ENCODE assay signal across 8 mouse cellular contexts in genomic region chr1:163995609-163995913, GRCm38 (mm10). TPM values are rescaled to one million over a fixed set of nuclear protein-coding genes. Genes with fewer than 3 reads are reported as not detected.
DNase-seq lines count a peak whose midpoint lies in the region; ATAC-seq and TF ChIP-seq lines count a peak whose summit lies in the region.

No protein-coding gene starts in this region.

- no peaks in the 10 kb centered on the region for H3K27me3 ChIP-seq in kidney, embryonic 14.5 days (ENCODE audit: control insufficient read depth, insufficient read depth, low read length)
- no peaks in the 10 kb centered on the region for H3K27me3 ChIP-seq in embryonic facial prominence, embryonic 12.5 days
- H3K27me3 ChIP-seq in intestine, embryonic 15.5 days (replicated peaks) = no peaks in the 10 kb centered on the region
- no peaks in the 10 kb centered on the region for H3K27me3 ChIP-seq in midbrain, postnatal 0 days (ENCODE audit: insufficient read depth, low read length)

- H3K9me3 ChIP-seq in kidney, embryonic 14.5 days (ENCODE audit: control insufficient read depth, low read length) = no peaks in the 10 kb centered on the region
- H3K9me3 ChIP-seq in embryonic facial prominence, embryonic 12.5 days = no peaks in the 10 kb centered on the region
- no peaks in the 10 kb centered on the region for H3K9me3 ChIP-seq in intestine, embryonic 15.5 days
- H3K9me3 ChIP-seq in midbrain, postnatal 0 days (ENCODE audit: low read length) = no peaks in the 10 kb centered on the region

- peak overlapping the region; percentile 82; the same call in 1 of the 2 replicates for H3K9ac ChIP-seq in kidney, embryonic 14.5 days (ENCODE audit: low read depth, low read length)
- peak overlapping the region; percentile 81; the same call in 1 of the 2 replicates for H3K9ac ChIP-seq in embryonic facial prominence, embryonic 12.5 days
- H3K9ac ChIP-seq in intestine, embryonic 15.5 days = no peak overlapping the region
- H3K9ac ChIP-seq in midbrain, postnatal 0 days (replicated peaks; ENCODE audit: low read length, poor library complexity, severe bottlenecking) = peak overlapping the region; percentile 70; the same call in 1 of the 2 replicates

- peak overlapping the region; percentile 74 for H3K4me2 ChIP-seq in kidney, embryonic 14.5 days (replicated peaks; ENCODE audit: low read depth, low read length)
- peak overlapping the region; percentile 69 for H3K4me2 ChIP-seq in embryonic facial prominence, embryonic 12.5 days (replicated peaks)
- H3K4me2 ChIP-seq in intestine, embryonic 15.5 days (replicated peaks) = peak overlapping the region; percentile 60
- peak overlapping the region; percentile 56 for H3K4me2 ChIP-seq in midbrain, postnatal 0 days (ENCODE audit: low read depth, low read length, poor library complexity, severe bottlenecking)

- peak overlapping the region; percentile 81 for H3K4me3 ChIP-seq in kidney, embryonic 14.5 days (ENCODE audit: low read length)
- H3K4me3 ChIP-seq in embryonic facial prominence, embryonic 12.5 days = peak overlapping the region; percentile 81; the same call in 1 of the 2 replicates
- H3K4me3 ChIP-seq in intestine, embryonic 15.5 days (replicated peaks) = peak overlapping the region; percentile 87
- peak overlapping the region; percentile 78 for H3K4me3 ChIP-seq in midbrain, postnatal 0 days (ENCODE audit: low read depth, low read length)

- no peak overlapping the region for H3K27ac ChIP-seq in kidney, embryonic 14.5 days (ENCODE audit: low read depth, low read length)
- no peak overlapping the region for H3K27ac ChIP-seq in embryonic facial prominence, embryonic 12.5 days
- no peak overlapping the region for H3K27ac ChIP-seq in intestine, embryonic 15.5 days
- peak overlapping the region; percentile 75 for H3K27ac ChIP-seq in midbrain, postnatal 0 days (ENCODE audit: low read depth, low read length)

- WGBS in kidney, embryonic 14.5 days = 91% methylated on average over 1 of the region's 2 CpGs
- 57% methylated on average over 2 of the region's 2 CpGs for WGBS in embryonic facial prominence, embryonic 12.5 days
- 51% methylated on average over 2 of the region's 2 CpGs for WGBS in intestine, embryonic 15.5 days
- WGBS in midbrain, postnatal 0 days = 83% methylated on average over 1 of the region's 2 CpGs

- TF ChIP-seq CTCF in midbrain, postnatal 0 days (IDR thresholded peaks at IDR 0.05) = no peak

- no peak for ATAC-seq in kidney, embryonic 14.5 days (ENCODE audit: low FRiP score, low TSS enrichment)
- no peak for ATAC-seq in embryonic facial prominence, embryonic 12.5 days (ENCODE audit: insufficient number of reproducible peaks, insufficient read depth, low FRiP score, low TSS enrichment)
- ATAC-seq in intestine, embryonic 15.5 days = no peak
- ATAC-seq in midbrain, postnatal 0 days (ENCODE audit: low FRiP score) = no peak; the same call in 1 of the 2 replicates
- ATAC-seq in cerebellum, adult (ENCODE audit: insufficient number of reproducible peaks, low FRiP score, low TSS enrichment) = no peak

- H3K36me3 ChIP-seq in kidney, embryonic 14.5 days (ENCODE audit: control insufficient read depth, insufficient read depth, low read length) = no peaks in the 10 kb centered on the region
- H3K36me3 ChIP-seq in embryonic facial prominence, embryonic 12.5 days = no peaks in the 10 kb centered on the region; the same call in 1 of the 2 replicates
- no peaks in the 10 kb centered on the region for H3K36me3 ChIP-seq in intestine, embryonic 15.5 days
- no peaks in the 10 kb centered on the region for H3K36me3 ChIP-seq in midbrain, postnatal 0 days (ENCODE audit: insufficient read depth, low read length)

- DNase-seq in kidney, postnatal 25 days = no peak
- DNase-seq in midbrain, postnatal 0 days (ENCODE audit: low spot score) = no peak
- no peak for DNase-seq in cerebellum, adult 9-11 months
- DNase-seq in right cerebral cortex, postnatal 14 days = no peak

- H3K4me1 ChIP-seq in kidney, embryonic 14.5 days (ENCODE audit: control insufficient read depth, insufficient read depth, low read length) = 0 out of 2 replicates have a peak, but pooled peaks cover 7% of the 10 kb centered on the region
- no peaks in the 10 kb centered on the region for H3K4me1 ChIP-seq in embryonic facial prominence, embryonic 12.5 days
- no peaks in the 10 kb centered on the region for H3K4me1 ChIP-seq in intestine, embryonic 15.5 days (replicated peaks)
- no peaks in the 10 kb centered on the region for H3K4me1 ChIP-seq in midbrain, postnatal 0 days (ENCODE audit: insufficient read depth, low read length)

RNA-seq across cellular contexts. Expression of gene Mettl18, which starts 0.9 kb away (rescaled TPM):
- polyA plus RNA-seq in kidney, embryonic 14.5 days (2014; fragmentation: Nextera tagmentation; extraction: Ambion mirVana) = 9.5 and 9.6 TPM in 2 replicates
- polyA plus RNA-seq in embryonic facial prominence, embryonic 12.5 days (2016; fragmentation: Nextera tagmentation; extraction: Ambion mirVana) = 9.2 and 10.3 TPM in 2 replicates
- 10.2 and 11.0 TPM in 2 replicates for polyA plus RNA-seq in intestine, embryonic 15.5 days (2015; fragmentation: Nextera tagmentation; extraction: Ambion mirVana)
- total RNA-seq in midbrain, postnatal 0 days (2014; rRNA removed) = 3.6 and 6.9 TPM in 2 replicates
- 4.9 and 5.2 TPM in 2 replicates for polyA plus RNA-seq in midbrain, postnatal 0 days (2015; fragmentation: Nextera tagmentation; extraction: Ambion mirVana)

RNA-seq across cellular contexts. Expression of gene BC055324, which starts 1.0 kb away (rescaled TPM):
- polyA plus RNA-seq in kidney, embryonic 14.5 days (2014; fragmentation: Nextera tagmentation; extraction: Ambion mirVana) = 19.8 and 32.6 TPM in 2 replicates
- 30.8 and 33.1 TPM in 2 replicates for polyA plus RNA-seq in embryonic facial prominence, embryonic 12.5 days (2016; fragmentation: Nextera tagmentation; extraction: Ambion mirVana)
- polyA plus RNA-seq in intestine, embryonic 15.5 days (2015; fragmentation: Nextera tagmentation; extraction: Ambion mirVana) = 16.3 and 17.2 TPM in 2 replicates
- total RNA-seq in midbrain, postnatal 0 days (2014; rRNA removed) = 5.2 and 5.6 TPM in 2 replicates
- polyA plus RNA-seq in midbrain, postnatal 0 days (2015; fragmentation: Nextera tagmentation; extraction: Ambion mirVana) = 1.8 TPM in 2 replicates

RNA-seq across cellular contexts. Expression of gene Sele, which starts 52.5 kb away (rescaled TPM):
- polyA plus RNA-seq in kidney, embryonic 14.5 days (2014; fragmentation: Nextera tagmentation; extraction: Ambion mirVana) = not detected in 2 replicates
- not detected in 2 replicates for polyA plus RNA-seq in embryonic facial prominence, embryonic 12.5 days (2016; fragmentation: Nextera tagmentation; extraction: Ambion mirVana)
- polyA plus RNA-seq in intestine, embryonic 15.5 days (2015; fragmentation: Nextera tagmentation; extraction: Ambion mirVana) = 0.13 and 0.16 TPM in 2 replicates
- not detected in 2 replicates for total RNA-seq in midbrain, postnatal 0 days (2014; rRNA removed)
- not detected in 2 replicates for polyA plus RNA-seq in midbrain, postnatal 0 days (2015; fragmentation: Nextera tagmentation; extraction: Ambion mirVana)
